Mouse (Mus musculus) lung, embryonic 16.5 days (tissue): ENCODE results near the gene Taf5. TPM values are rescaled to one million over a fixed set of nuclear protein-coding genes. Genes with fewer than 3 reads are reported as not detected.

Experiments used
- ATAC-seq: fragments of 200-750 bp; cut with Nextera tagmentation; 2 replicates; pipeline ENCODE4 v1.8.0; 2017; ENCODE audit warnings: low read depth, mild to moderate bottlenecking, moderate library complexity
- H3K27ac ChIP-seq: fragments of 300-500 bp; sonication (generic); 2 replicates; pipeline ENCODE4 v1.5.1; 2014; ENCODE audit warnings: mild to moderate bottlenecking, control low read depth, low read length
- H3K27me3 ChIP-seq: fragments of 300-500 bp; sonication (generic); 2 replicates; pipeline ENCODE4 v1.6.1; 2014; ENCODE audit warnings: low read depth, low read length, mixed read lengths; ENCODE audit not compliant: control insufficient read depth, insufficient read depth
- H3K36me3 ChIP-seq: fragments of 300-500 bp; sonication (generic); 2 replicates; pipeline ENCODE4 v1.6.1; 2014; ENCODE audit warnings: low read length; ENCODE audit not compliant: control insufficient read depth, insufficient read depth
- H3K4me1 ChIP-seq: fragments of 300-500 bp; sonication (generic); replicated peaks from 2 replicates; pipeline ENCODE4 v1.6.1; 2014; ENCODE audit warnings: low read length, mixed read lengths; ENCODE audit not compliant: control insufficient read depth, insufficient read depth
- H3K4me2 ChIP-seq: fragments of 300-500 bp; sonication (generic); 2 replicates; pipeline ENCODE4 v1.6.1; 2014; ENCODE audit warnings: low read depth, low read length, control low read depth
- H3K4me3 ChIP-seq: fragments of 300-500 bp; sonication (generic); 2 replicates; pipeline ENCODE4 v1.5.1; 2014; ENCODE audit warnings: mild to moderate bottlenecking, low read length, control low read depth
- H3K9ac ChIP-seq: fragments of 300-500 bp; sonication (generic); 2 replicates; pipeline ENCODE4 v1.6.1; 2014; ENCODE audit warnings: low read length, control low read depth
- H3K9me3 ChIP-seq: fragments of 300-500 bp; sonication (generic); 2 replicates; pipeline ENCODE4 v1.6.1; 2016; ENCODE audit warnings: low read length; ENCODE audit not compliant: control insufficient read depth
- WGBS: fragments of 180-500 bp; shearing (Covaris S2); extraction: QIAGEN DNeasy Blood & Tissue Kit; methylation state at CpG from one replicate; pipeline ENCODE4 v1.1.7; 2014; 5-methylcytosine and 5-hydroxymethylcytosine counted together
- polyA plus RNA-seq: library from polyadenylated mRNA; unstranded; fragments of >200 nt; fragmentation: Nextera tagmentation; extraction: Ambion mirVana; gene quantifications from 2 replicates; pipeline ENCODE4 v1.2.1, GENCODE M21; 2015

Taf5 gene
- 3.5 and 4.5 TPM in 2 replicates for polyA plus RNA-seq

DNA sequence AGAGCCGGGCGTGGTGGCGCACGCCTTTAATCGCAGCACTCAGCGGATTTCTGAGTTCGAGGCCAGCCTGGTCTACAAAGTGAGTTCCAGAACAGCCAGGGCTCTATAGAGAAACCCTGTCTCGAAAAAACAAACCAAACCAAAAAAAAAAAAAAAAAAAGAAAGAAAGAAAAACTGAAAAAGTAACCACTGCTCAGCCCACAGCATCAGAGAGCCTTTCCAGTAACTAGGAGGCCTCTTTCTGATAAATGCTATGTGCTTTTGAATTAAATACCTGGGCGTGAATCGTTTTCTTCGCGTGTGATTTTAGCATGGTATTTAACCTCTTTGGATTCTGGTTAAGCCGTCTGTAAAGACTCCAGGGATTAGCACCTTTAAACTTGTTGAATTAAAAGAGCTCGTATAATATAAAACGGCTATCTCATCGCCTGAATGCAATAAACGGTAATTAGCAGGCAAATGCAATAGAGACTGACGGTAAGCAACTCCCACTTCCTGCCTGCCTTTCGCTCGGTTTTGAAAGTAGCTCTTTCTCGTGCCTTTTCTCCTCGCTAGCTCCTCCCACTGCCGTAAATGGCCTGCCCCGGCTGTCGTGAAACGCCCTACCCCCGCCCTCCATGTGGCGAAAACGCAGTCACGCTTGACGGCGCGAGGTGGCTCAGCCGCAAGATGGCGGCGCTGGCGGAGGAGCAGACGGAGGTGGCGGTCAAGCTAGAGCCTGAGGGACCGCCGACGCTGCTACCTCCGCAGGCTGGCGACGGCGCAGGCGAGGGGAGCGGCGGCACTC is at the start of gene Taf5:
Taf5 (plus strand) TSS at position 651 of the 787 bp plus-strand sequence.
- Histone ChIP-seq H3K4me1 (peaks cover 11% of the 10 kb centered on the region), H3K36me3 (peaks cover 6% of the 10 kb centered on the region), H3K27me3 (no peaks in the 10 kb centered on the region), H3K4me3 (peak within 1 kb of the TSS; percentile 98), H3K9ac (peak within 1 kb of the TSS; percentile 92), H3K27ac (peak within 1 kb of the TSS; percentile 89), H3K4me2 (peak within 1 kb of the TSS; percentile 75), H3K9me3 (no peaks in the 10 kb centered on the region)
- WGBS = 9% methylated on average over 42 of the region's 49 CpGs
- peak; percentile 87 for ATAC-seq

DNA sequence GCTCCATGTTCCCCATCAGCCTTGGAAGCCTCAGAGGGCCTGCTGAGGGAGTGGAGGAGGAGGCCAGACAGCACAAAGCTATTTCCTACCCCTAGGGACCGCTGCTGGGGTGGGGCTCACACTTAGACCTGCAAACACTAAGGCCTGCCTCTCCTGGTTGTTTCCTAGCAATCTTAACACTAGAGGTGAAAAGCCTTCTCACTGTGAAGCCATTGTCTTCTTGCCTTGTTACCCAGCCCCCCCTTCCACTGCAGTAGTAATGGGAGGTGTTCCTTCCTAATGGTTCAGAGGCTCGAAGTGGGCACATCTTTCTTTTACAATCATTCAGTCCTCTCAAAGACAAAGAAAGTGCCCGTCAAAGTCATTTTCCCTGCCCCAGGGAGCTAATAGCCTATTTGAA is 49.7 kb upstream of the Taf5 start:
- Histone ChIP-seq H3K4me3 (no peak overlapping the region), H3K4me2 (no peak overlapping the region), H3K4me1 (peaks cover 16% of the 10 kb centered on the region), H3K9me3 (no peaks in the 10 kb centered on the region), H3K27ac (no peak overlapping the region), H3K36me3 (no peaks in the 10 kb centered on the region), H3K27me3 (peaks cover 48% of the 10 kb centered on the region), H3K9ac (no peak overlapping the region)
- ATAC-seq = no peak
- WGBS = 17% methylated on average over 3 of the region's 3 CpGs

DNA sequence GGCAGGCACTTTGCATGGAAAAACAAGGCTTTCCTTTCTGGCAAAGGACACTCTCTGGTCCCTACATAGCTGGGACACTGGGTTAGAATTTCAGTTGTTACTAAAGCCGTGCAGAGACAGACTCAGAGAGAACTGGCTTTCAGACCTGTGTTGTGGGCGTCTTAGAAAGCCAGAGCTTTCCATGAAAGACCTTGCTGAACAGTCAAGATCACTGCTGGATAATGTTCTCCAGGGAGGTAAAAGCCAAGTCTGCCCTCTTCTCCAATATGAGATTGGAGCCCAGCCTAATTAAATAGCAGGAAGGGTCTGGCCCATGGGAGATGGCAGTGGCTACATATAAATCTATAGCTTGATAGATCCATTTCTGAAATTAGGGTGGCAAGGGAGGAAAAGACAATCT is 49.2 kb upstream of the Taf5 start:
- Histone ChIP-seq H3K4me3 (no peak overlapping the region), H3K4me1 (peaks cover 16% of the 10 kb centered on the region), H3K36me3 (no peaks in the 10 kb centered on the region), H3K4me2 (no peak overlapping the region), H3K27ac (no peak overlapping the region), H3K9me3 (no peaks in the 10 kb centered on the region), H3K27me3 (peaks cover 43% of the 10 kb centered on the region), H3K9ac (no peak overlapping the region)
- no peak for ATAC-seq
- 55% methylated on average over 2 of the region's 2 CpGs for WGBS

DNA sequence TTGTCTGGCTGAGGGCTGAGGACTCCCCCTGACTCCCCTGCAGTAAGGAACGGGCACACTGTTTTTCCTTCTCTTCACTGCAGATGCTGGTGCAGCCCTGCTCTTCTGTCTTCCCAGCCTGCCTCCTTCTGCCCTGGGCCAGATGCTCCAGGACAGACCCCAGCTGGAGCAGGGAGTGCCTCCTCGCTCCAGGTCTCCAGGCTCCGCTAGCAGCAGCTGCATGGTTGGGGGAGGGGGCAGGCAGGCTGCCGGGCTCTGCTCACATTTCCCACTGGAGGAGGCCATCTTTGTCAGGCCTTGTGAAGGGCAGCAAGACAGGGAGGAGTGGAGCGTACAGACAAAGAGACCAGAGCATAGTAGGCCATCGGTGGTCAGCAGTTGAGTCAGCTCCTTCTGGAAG is 48.2 kb upstream of the Taf5 start:
- no peaks in the 10 kb centered on the region for H3K9me3 ChIP-seq
- H3K27me3 ChIP-seq = peaks cover 33% of the 10 kb centered on the region
- H3K4me1 ChIP-seq = peaks cover 14% of the 10 kb centered on the region
- no peak for ATAC-seq
- no peak overlapping the region for H3K4me2 ChIP-seq
- H3K27ac ChIP-seq = no peak overlapping the region
- WGBS = 27% methylated on average over 6 of the region's 6 CpGs
- H3K36me3 ChIP-seq = no peaks in the 10 kb centered on the region
- H3K9ac ChIP-seq = no peak overlapping the region
- H3K4me3 ChIP-seq = no peak overlapping the region

DNA sequence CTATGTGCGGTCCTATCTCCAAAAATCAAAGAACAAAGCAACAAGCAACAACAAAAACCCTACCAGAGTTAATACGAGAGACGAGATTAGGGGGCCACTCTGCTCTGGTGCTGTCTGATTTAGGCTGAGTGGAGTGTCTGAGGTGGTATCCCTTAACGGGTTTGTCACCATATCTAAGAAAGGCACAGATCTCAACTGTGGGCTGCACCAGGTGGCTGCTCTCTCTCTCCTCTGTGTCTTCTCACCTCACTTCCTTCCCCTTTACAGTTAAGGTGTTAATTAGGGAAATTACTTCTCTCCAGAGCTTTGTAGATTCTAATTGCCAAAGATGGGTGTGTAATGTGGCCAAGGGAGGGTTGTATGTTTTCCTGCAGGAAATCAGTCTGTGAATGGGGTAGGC is 44.8 kb upstream of the Taf5 start:
- H3K27me3 ChIP-seq = peaks cover 7% of the 10 kb centered on the region; the same call in 1 of the 2 replicates
- H3K4me1 ChIP-seq = 0 out of 2 replicates have a peak, but pooled peaks cover 2% of the 10 kb centered on the region
- H3K36me3 ChIP-seq = no peaks in the 10 kb centered on the region
- no peak overlapping the region for H3K4me3 ChIP-seq
- ATAC-seq = no peak
- WGBS = 83% methylated on average over 4 of the region's 4 CpGs
- H3K27ac ChIP-seq = no peak overlapping the region
- H3K4me2 ChIP-seq = no peak overlapping the region
- no peak overlapping the region for H3K9ac ChIP-seq
- H3K9me3 ChIP-seq = no peaks in the 10 kb centered on the region

DNA sequence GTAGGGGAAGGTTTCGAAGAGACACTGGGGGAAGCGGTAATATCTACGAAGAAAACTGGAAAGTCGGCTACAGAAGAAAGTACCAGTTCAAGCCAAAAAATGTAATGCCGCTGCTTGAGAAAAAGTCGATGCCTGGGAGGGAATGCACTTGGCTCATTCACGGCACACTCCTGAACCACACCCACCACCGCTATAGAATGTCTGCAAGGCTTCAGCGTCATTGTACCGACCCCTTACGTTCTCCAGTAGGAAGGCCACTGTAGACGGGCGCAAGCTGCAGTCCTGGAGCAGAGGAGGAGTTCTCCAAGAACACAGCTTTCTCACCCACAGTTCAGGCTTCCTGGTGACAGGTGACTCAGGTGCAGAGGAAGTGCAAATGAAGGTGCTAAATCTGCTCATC is 44.0 kb upstream of the Taf5 start:
- no peak for ATAC-seq
- Histone ChIP-seq H3K27ac (no peak overlapping the region), H3K9me3 (no peaks in the 10 kb centered on the region), H3K4me2 (no peak overlapping the region), H3K9ac (no peak overlapping the region), H3K4me1 (0 out of 2 replicates have a peak, but pooled peaks cover 2% of the 10 kb centered on the region), H3K4me3 (no peak overlapping the region), H3K27me3 (no peaks in the 10 kb centered on the region), H3K36me3 (no peaks in the 10 kb centered on the region)
- WGBS = 66% methylated on average over 13 of the region's 13 CpGs

DNA sequence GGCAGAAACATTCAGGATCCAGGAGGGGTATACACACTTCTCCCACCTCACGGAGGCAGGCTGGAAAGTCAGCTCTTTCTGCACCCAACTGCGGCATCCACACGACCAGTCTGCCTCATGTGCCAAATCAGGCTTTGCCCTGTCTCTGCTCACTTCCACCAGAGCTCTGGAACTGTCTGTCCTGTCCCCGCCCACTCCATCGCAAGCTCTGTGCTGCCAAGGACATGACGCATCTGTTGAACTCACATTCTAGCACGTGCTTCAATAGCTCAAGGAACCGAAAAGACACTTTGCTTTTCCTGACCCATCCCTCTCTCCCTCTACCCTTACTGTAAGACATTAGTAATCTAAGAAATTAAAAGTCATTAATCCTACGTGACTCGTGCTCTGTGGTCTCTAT is 42.6 kb upstream of the Taf5 start:
- Histone ChIP-seq H3K27me3 (no peaks in the 10 kb centered on the region), H3K4me3 (no peak overlapping the region), H3K9me3 (no peaks in the 10 kb centered on the region), H3K4me2 (no peak overlapping the region), H3K36me3 (no peaks in the 10 kb centered on the region), H3K4me1 (0 out of 2 replicates have a peak, but pooled peaks cover 2% of the 10 kb centered on the region), H3K27ac (no peak overlapping the region), H3K9ac (no peak overlapping the region)
- 36% methylated on average over 10 of the region's 10 CpGs for WGBS
- ATAC-seq = peak; percentile 95

DNA sequence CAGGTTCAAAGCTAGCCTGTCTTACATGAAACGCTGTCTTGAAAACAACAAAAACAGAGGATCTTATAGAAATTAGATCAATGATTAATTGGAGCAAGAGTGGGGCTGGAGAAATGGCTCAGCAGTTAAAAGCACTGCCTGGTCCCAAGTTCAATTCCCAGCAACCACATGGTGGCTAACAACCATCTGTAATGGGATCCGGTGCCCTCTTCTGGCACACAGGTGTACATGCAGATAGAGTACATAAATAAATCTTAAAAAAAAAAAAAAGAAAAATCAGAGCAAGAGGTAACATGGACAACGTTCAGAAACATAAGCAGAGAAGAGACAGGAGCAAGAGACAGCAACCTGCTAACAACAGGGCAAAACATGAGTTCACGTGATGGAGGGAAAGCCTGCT is 41.0 kb upstream of the Taf5 start:
- 89% methylated on average over 4 of the region's 4 CpGs for WGBS
- H3K4me1 ChIP-seq = 0 out of 2 replicates have a peak, but pooled peaks cover 2% of the 10 kb centered on the region
- H3K36me3 ChIP-seq = no peaks in the 10 kb centered on the region
- H3K4me2 ChIP-seq = no peak overlapping the region
- no peak overlapping the region for H3K9ac ChIP-seq
- H3K27me3 ChIP-seq = no peaks in the 10 kb centered on the region
- no peak overlapping the region for H3K27ac ChIP-seq
- ATAC-seq = no peak
- no peak overlapping the region for H3K4me3 ChIP-seq
- H3K9me3 ChIP-seq = no peaks in the 10 kb centered on the region

DNA sequence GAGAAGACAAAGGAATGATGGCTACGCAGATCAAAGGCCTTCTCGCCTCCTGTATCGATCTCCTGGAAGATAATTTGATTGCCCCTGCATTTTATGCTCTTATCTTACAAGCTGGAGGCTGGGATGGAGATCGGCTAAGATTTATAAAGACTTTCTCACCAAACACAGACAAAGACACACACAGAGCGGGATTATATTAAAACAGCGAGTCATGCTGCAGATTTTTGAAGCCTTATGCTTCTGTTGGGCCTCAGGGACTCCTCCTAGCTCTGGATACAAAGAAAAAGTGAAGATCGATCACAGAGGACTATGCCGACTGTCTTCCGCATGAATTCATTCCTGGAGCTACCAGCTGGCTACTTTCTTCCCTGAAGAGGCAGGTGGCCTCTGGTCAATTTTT is 37.8 kb upstream of the Taf5 start:
- Histone ChIP-seq H3K9me3 (no peaks in the 10 kb centered on the region), H3K4me2 (no peak overlapping the region), H3K36me3 (peaks cover 4% of the 10 kb centered on the region; the same call in 1 of the 2 replicates), H3K4me3 (no peak overlapping the region), H3K4me1 (0 out of 2 replicates have a peak, but pooled peaks cover under 1% of the 10 kb centered on the region), H3K27me3 (no peaks in the 10 kb centered on the region), H3K27ac (no peak overlapping the region), H3K9ac (no peak overlapping the region)
- WGBS = 82% methylated on average over 9 of the region's 9 CpGs
- no peak for ATAC-seq
